Mouse (Mus musculus) G1E-ER4 (cell line): ENCODE data around the gene Camk1. TPM values are rescaled to one million over a fixed set of nuclear protein-coding genes. Genes with fewer than 3 reads are reported as not detected.

ENCODE experiments used
- GATA1 ChIP-seq: IDR thresholded peaks from one replicate; pipeline ENCODE4 v1.8.0; 2012; ENCODE audit warnings: low read length, inconsistent platforms
- polyA plus RNA-seq: library from polyadenylated mRNA; stranded (reverse); fragments of >175 nt; gene quantifications from 2 replicates; pipeline ENCODE4 v1.2.3, GENCODE M21; 2012

Gene Camk1
- polyA plus RNA-seq, 1 experiment = not detected

- no peak for TF ChIP-seq GATA1
These were observed 9.6 kb downstream of the Camk1 start for GRCm38 (mm10) chr6:113334216-113334615.

DNA sequence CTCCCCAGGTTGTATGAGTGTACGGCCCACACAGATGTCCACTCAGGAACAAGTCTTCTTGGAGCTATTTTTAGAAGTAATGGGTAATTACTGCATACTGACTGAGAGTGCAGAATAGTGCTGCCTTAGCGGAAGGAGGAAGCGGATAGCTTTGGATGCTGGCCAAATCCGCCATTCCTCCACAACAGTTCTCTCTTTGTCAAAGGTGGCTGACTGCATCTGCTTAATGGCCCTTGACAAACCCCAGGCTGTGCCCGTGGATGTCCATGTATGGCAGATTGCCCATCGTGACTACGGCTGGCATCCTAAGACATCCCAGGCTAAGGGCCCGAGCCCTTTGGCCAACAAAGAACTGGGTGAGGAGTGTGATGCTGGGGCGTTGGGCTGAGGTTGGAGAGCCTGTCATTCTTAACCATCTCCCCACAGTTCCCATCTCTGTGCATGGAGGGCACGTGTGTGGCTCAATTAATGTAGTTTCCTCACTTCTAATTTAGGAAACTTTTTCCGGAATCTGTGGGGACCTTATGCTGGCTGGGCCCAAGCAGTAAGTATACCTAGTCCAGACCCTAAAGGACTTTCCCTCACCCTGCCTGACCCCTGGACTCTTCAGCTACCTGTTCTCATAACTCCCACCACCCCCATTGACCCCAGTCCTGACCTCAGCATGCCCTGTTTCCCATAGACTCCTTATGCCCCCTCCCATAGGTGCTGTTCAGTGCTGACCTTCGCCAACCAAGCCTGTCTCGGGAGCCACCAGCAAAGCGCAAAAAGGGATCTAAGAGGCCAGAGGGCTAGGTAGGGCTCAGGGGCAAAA, 10.4 kb downstream of the Camk1 start:
- TF ChIP-seq GATA1 = no peak

DNA sequence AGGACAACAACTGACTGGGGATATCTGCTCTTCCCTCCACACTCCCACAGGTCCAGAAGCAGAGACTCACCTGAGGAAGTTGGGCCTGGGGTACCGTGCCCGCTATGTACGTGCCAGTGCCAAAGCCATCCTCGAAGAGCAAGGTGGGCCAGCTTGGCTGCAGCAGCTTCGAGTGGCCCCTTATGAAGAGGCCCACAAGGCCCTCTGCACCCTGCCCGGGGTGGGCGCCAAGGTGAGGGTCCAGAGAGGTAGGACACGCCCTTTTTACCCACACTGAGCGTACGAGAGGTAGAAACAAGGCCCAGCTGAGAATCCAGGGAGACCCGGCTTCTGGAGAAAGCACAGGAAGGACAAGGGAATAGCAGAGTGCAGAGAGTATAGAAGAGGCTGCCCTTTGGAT, 12.1 kb downstream of the Camk1 start:
- TF ChIP-seq GATA1 = no peak

DNA sequence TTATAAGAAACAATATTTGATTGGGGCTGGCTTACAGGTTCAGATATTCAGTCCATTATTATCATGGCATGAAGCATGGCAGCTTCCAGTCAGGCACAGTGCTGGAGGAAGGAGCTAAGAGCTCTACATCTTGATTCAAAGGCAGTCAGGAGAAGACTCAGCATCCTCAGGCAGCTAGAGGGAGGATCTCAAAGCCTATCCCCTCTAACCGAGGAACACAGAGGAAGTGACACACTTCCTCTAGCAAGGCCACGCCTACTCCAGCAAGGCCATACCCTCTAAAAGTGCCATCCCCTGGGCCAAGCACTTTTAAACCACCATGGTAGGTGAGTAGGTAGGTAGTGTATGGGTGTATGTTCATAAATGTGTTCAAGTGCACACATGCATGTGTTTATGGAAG, 13.2 kb downstream of the Camk1 start:
- no peak for TF ChIP-seq GATA1

DNA sequence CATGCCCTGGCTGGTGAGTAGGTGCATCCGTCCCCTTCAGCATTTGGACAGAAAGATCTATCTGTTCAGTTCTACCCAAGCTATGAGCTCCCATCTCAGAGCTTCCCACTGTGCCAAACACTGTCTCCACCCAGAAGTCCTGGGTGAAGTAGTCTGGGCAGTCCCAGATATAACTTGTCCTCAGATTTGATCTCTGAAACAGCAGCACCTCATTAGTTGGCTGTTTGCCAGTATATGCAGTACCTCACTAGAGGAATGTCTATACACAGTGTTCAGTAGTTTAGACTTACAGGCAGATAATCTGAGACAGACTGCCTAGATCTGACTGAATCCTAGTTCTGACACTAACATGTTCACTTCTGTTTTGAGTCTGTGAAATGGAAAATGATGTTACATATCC, 14.4 kb downstream of the Camk1 start:
- no peak for TF ChIP-seq GATA1

GRCm38 (mm10) chr6:113326533-113327315, 17.1 kb downstream of the Camk1 start, which contains the start of gene Ogg1:
Ogg1 (plus strand) TSS chr6:113326972.
- no peak for TF ChIP-seq GATA1

DNA sequence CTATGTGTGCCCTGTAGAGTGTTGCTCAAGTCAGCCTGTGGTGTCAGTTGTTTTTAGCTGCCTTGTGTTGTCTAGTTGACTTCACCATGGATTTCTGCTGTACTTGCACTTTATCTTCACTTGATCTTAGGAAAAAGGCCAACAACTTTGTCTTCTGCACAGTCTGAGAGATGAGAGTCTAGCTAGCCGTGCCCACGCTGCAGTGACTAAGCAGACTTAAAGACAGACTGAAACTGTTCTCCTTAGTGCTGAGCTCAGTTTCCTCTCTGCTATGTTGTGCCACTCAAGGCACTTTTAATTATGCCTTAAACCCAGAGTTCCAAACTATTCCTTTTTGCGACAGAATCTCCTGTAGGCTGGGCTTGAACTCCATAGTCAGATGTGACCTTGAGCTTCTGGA, 27.8 kb downstream of the Camk1 start:
- no peak for TF ChIP-seq GATA1

DNA sequence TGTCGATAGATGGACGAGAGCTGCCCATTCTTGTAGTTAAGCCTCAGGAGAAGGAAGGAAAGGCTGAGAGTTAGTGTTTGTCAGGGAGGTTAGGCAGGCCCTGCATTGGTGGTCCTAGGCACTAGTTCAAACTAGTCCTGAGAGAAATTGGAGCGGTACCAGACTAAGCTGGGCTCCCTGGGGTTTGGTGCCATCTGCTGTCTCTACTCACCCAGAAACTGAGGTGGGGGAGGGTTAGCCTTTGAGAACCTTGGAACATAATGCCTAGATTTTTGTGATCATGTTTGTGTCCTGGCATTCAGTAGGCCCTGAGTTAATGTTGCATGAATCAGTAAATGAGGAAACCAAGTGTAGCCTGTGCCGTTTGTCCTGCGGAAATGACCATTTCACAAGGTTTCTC, 35.6 kb downstream of the Camk1 start:
- no peak for TF ChIP-seq GATA1

- no peak for TF ChIP-seq GATA1
These were observed 36.2 kb downstream of the Camk1 start for GRCm38 (mm10) chr6:113307481-113308121.

DNA sequence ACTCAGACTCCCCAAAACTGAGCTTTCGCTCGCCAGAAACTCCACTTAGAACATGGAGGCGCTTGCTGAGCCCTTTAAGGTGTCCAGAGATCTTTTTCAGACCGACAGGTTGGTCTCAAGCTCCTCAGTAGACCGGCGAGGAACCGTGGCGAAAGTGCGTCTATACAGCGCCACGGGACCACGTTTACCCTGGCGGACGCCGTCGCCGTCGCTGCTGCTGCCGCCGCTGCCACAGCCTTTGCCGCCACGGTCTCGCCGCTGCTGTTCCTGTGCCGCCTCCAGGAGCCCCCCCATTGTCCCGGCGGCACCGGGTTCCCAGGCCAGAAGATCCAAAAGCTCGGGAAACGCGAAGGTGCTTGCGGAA, 36.8 kb downstream of the Camk1 start, which contains the start of gene Brpf1:
Brpf1 (plus strand) TSS at position 152 of the 364 bp plus-strand sequence.
- TF ChIP-seq GATA1 = no peak

- TF ChIP-seq GATA1 = no peak
These were observed 37.3 kb downstream of the Camk1 start for GRCm38 (mm10) chr6:113306322-113306985.

GRCm38 (mm10) chr6:113302258-113302657, 41.5 kb downstream of the Camk1 start:
- no peak for TF ChIP-seq GATA1

- no peak for TF ChIP-seq GATA1
These were observed 42.4 kb downstream of the Camk1 start for GRCm38 (mm10) chr6:113301350-113301749.

DNA sequence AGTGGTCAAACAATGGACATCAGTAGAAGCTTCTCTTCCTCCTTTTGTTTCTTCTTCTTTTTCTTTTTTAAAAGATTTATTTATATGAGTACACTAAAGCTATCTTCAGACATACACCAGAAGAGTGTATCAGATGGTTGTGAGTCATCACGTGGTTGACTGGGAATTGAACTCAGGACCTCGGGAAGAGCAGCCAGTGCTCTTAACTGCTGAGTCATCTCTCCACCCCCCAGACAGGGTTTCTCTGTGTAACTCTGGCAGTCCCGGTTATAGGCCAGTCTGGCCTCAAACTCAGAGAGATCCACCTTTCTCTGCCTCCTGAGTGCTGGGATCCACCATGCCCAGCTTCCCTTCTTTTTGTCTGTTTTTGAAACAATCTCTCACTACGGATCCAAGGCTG, 47.1 kb downstream of the Camk1 start:
- TF ChIP-seq GATA1 = no peak

GRCm38 (mm10) chr6:113296046-113296445, 47.7 kb downstream of the Camk1 start:
- no peak for TF ChIP-seq GATA1

- TF ChIP-seq GATA1 = no peak
These were observed 50.8 kb downstream of the Camk1 start for GRCm38 (mm10) chr6:113292938-113293337.
